Mouse (Mus musculus): ENCODE results near the gene Lbhd1. TPM values are rescaled to one million over a fixed set of nuclear protein-coding genes. Genes with fewer than 3 reads are reported as not detected.

The Lbhd1 gene
- total and polyA plus RNA-seq, 2 experiments from 2014 or later: 0.65 to 30.3 TPM

DNA sequence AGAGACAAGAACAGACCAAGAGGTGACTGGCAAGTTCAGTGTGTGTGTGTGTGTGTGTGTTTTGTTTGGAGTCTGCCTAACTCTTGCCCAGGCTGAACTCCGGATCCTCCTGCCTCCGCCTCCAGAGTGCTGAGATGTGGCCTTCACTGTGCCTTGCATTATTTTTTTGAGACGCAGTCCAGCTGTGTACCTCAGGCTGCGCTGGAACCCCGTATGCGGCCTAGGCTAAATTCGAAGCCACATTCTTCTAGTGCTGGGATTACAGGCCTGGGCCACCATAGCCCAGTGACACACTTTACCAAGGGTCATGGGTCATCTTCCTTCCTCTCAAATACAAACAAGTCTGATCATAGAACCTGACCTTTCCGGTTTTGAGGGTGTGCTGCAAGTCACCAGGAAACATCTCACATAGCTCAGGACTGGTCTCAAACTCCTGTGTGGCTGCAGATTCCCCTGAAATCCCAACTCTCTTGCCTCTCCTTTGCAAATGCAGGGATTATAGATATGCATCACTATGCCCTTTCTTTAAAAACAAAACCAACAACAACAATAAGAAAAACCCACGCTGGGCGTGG, 11.2 kb upstream of the Lbhd1 start:
- peak overlapping the region; percentile 71 for H3K4me3 ChIP-seq (ENCODE audit: low read depth, low read length)
- H3K36me3 ChIP-seq (replicated peaks; ENCODE audit: control insufficient read depth, insufficient read depth, low read length): peaks cover 38% of the 10 kb centered on the region
- no peaks in the 10 kb centered on the region; the same call in 1 of the 2 replicates for H3K4me1 ChIP-seq (ENCODE audit: control insufficient read depth, insufficient read depth)
- H3K9ac ChIP-seq (replicated peaks; ENCODE audit: low read depth, low read length): peak overlapping the region; percentile 92
- no peak for DNase-seq (ENCODE audit: low spot score)
- ATAC-seq (ENCODE audit: insufficient read depth, low read depth): no peak
- no peaks in the 10 kb centered on the region for H3K27me3 ChIP-seq (ENCODE audit: control insufficient read depth, insufficient read depth, low read length)
- no peaks in the 10 kb centered on the region for H3K9me3 ChIP-seq (replicated peaks; ENCODE audit: control insufficient read depth, low read length)
- peak overlapping the region; percentile 79 for H3K4me2 ChIP-seq (ENCODE audit: low read depth, low read length)
- H3K27ac ChIP-seq (ENCODE audit: low read depth): peak overlapping the region; percentile 82
- 64% methylated on average over 10 of the region's 10 CpGs for WGBS
- TF ChIP-seq CTCF (IDR thresholded peaks at IDR 0.05; ENCODE audit: low read depth) (no peak), EP300 (IDR thresholded peaks at IDR 0.05; ENCODE audit: low read depth) (no peak)

DNA sequence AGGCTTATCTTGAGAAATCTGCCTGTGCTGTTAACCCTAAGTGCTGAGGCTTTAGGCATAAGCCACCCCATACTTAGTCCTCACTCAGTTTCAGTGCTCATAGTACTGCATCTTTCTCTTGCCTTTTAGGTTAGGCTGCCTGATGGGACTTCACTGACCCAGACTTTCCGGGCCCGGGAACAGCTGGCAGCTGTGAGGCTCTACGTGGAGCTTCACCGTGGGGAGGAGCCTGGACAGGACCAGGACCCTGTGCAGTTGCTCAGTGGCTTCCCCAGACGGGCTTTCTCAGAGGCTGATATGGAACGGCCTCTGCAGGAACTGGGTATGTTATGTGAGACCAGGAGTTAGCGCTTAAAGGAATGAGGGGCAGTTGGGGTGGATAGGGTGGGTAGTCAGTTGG, 8.5 kb upstream of the Lbhd1 start:
- DNase-seq (ENCODE audit: low spot score) (no peak), ATAC-seq (ENCODE audit: insufficient read depth, low read depth) (no peak)
- 87% methylated on average over 7 of the region's 7 CpGs for WGBS
- Histone ChIP-seq H3K4me2 (ENCODE audit: low read depth, low read length) (no peak overlapping the region), H3K27me3 (ENCODE audit: control insufficient read depth, insufficient read depth, low read length) (no peaks in the 10 kb centered on the region), H3K36me3 (replicated peaks; ENCODE audit: control insufficient read depth, insufficient read depth, low read length) (peaks cover 43% of the 10 kb centered on the region), H3K9me3 (replicated peaks; ENCODE audit: control insufficient read depth, low read length) (no peaks in the 10 kb centered on the region), H3K4me1 (ENCODE audit: control insufficient read depth, insufficient read depth) (peaks cover 3% of the 10 kb centered on the region), H3K27ac (ENCODE audit: low read depth) (no peak overlapping the region), H3K4me3 (ENCODE audit: low read depth, low read length) (no peak overlapping the region), H3K9ac (replicated peaks; ENCODE audit: low read depth, low read length) (no peak overlapping the region)
- TF ChIP-seq CTCF (IDR thresholded peaks at IDR 0.05; ENCODE audit: low read depth) (no peak), EP300 (IDR thresholded peaks at IDR 0.05; ENCODE audit: low read depth) (no peak)

DNA sequence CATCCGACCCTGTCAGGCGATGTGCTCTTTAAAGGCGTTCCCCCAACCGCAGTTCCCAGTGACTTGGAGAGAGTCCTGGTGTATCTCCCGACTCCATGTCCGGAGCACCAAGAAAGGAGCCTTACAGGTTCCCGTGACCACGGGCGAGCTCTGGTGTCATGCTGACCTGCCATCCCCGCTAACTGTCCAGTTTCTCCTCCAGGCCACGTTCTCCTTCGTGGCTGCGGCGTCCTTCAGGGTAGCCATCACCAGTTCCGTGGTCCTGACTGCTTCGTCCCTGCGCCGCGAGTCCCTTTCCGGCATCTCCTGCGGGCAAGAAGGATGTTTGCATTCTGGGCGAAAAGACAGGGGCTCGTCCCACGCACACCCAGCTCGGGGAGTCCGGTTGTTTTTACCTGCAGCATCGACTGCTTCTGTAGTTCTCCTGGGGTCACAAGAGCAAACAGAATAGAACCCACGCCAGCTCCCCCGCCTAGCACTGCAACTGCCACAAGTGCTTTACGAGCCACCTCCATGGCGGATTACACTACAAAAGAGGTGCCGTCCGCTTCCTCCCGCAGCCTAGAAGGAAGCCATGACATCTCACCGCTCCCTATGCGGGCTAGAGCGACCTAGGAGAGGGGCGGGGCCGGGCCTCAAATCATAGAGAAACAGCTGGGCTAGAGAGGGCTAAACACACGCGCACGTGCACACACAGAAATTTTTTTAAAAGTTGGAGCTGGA, 3.1 kb upstream of the Lbhd1 start, which contains the start of gene Uqcc3:
Gene Uqcc3, minus strand, starts transcription at position 613 of the 723 bp plus-strand sequence.
- ATAC-seq (ENCODE audit: insufficient read depth, low read depth) (peak; percentile 98), DNase-seq (ENCODE audit: low spot score) (peak; percentile 90)
- H3K4me2 ChIP-seq (ENCODE audit: low read depth, low read length): peak within 1 kb of the TSS; percentile 93
- no peak for TF ChIP-seq EP300 (IDR thresholded peaks at IDR 0.05; ENCODE audit: low read depth)
- no peak for TF ChIP-seq CTCF (IDR thresholded peaks at IDR 0.05; ENCODE audit: low read depth)
- no peaks in the 10 kb centered on the region for H3K27me3 ChIP-seq (ENCODE audit: control insufficient read depth, insufficient read depth, low read length)
- H3K27ac ChIP-seq (ENCODE audit: low read depth): peak within 1 kb of the TSS; percentile 79
- peak within 1 kb of the TSS; percentile 75 for H3K9ac ChIP-seq (replicated peaks; ENCODE audit: low read depth, low read length)
- peak within 1 kb of the TSS; percentile 72 for H3K4me3 ChIP-seq (ENCODE audit: low read depth, low read length)
- peaks cover 3% of the 10 kb centered on the region for H3K4me1 ChIP-seq (ENCODE audit: control insufficient read depth, insufficient read depth)
- no peaks in the 10 kb centered on the region for H3K9me3 ChIP-seq (replicated peaks; ENCODE audit: control insufficient read depth, low read length)
- WGBS: under 1% methylated on average over 42 of the region's 42 CpGs
- peaks cover 21% of the 10 kb centered on the region for H3K36me3 ChIP-seq (replicated peaks; ENCODE audit: control insufficient read depth, insufficient read depth, low read length)

DNA sequence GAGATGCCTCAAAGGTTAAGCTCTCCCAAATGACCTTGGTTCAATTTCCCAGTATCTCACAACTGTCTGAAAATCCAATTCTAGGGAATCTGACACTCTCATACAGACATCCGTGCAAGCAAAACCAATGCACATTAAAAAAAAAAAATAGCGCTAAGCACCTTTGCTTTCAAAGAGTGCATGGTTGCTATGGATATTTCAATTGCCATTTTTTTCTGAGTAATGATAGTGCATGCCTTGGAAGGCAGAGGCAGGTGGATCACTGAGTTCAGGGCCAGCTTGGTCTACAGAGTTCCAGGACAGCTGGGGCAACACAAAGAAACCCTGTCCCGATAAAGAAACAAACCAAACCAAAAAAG, 2.5 kb upstream of the Lbhd1 start:
- DNase-seq (ENCODE audit: low spot score) (no peak), ATAC-seq (ENCODE audit: insufficient read depth, low read depth) (no peak)
- Histone ChIP-seq H3K4me3 (ENCODE audit: low read depth, low read length) (peak overlapping the region; percentile 72), H3K9me3 (replicated peaks; ENCODE audit: control insufficient read depth, low read length) (no peaks in the 10 kb centered on the region), H3K4me2 (ENCODE audit: low read depth, low read length) (peak overlapping the region; percentile 93), H3K27ac (ENCODE audit: low read depth) (peak overlapping the region; percentile 20; the same call in 1 of the 2 replicates), H3K36me3 (replicated peaks; ENCODE audit: control insufficient read depth, insufficient read depth, low read length) (peaks cover 16% of the 10 kb centered on the region), H3K4me1 (ENCODE audit: control insufficient read depth, insufficient read depth) (peaks cover 3% of the 10 kb centered on the region), H3K27me3 (ENCODE audit: control insufficient read depth, insufficient read depth, low read length) (no peaks in the 10 kb centered on the region), H3K9ac (replicated peaks; ENCODE audit: low read depth, low read length) (no peak overlapping the region)
- TF ChIP-seq EP300 (IDR thresholded peaks at IDR 0.05; ENCODE audit: low read depth) (no peak), CTCF (IDR thresholded peaks at IDR 0.05; ENCODE audit: low read depth) (no peak)
- WGBS: 15% methylated on average over 3 of the region's 3 CpGs

DNA sequence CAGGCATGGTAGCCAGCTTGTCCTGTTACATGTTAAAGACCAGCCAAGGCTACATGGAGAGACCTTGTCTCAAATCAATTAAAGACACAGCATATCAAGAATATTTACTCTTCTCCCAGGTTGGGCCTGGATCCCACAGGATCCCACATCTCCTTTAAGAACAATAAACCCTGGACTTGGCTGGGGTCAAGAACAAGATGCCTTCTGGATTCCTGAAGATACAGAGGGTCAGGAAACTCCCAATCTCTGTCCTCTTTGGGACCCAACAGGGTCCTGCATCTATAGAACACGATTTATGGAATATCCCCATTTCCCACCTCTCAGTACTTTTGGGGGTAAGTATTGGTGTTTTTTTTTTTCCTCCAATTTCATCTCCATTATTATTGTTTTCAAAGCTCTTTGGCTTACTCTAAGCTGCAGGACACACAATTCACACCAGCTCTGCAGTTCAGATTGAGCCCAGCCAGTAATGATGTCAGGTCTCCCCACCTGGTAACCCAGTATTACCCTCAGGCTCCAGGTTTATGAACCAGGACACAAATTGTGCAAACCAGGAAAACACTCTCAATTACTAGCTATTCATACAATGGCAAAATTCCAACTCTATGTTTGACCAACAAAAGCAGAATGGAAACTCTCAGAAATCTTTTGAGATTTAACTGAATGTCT, 3.5 kb downstream of the Lbhd1 start:
- no peak for TF ChIP-seq EP300 (IDR thresholded peaks at IDR 0.05; ENCODE audit: low read depth)
- no peak for TF ChIP-seq CTCF (IDR thresholded peaks at IDR 0.05; ENCODE audit: low read depth)
- ATAC-seq (ENCODE audit: insufficient read depth, low read depth): no peak
- Histone ChIP-seq H3K4me3 (ENCODE audit: low read depth, low read length) (no peak overlapping the region), H3K4me1 (ENCODE audit: control insufficient read depth, insufficient read depth) (peaks cover 5% of the 10 kb centered on the region; the same call in 1 of the 2 replicates), H3K27me3 (ENCODE audit: control insufficient read depth, insufficient read depth, low read length) (no peaks in the 10 kb centered on the region), H3K4me2 (ENCODE audit: low read depth, low read length) (no peak overlapping the region), H3K9ac (replicated peaks; ENCODE audit: low read depth, low read length) (no peak overlapping the region), H3K36me3 (replicated peaks; ENCODE audit: control insufficient read depth, insufficient read depth, low read length) (no peaks in the 10 kb centered on the region; the same call in 1 of the 2 replicates), H3K9me3 (replicated peaks; ENCODE audit: control insufficient read depth, low read length) (no peaks in the 10 kb centered on the region), H3K27ac (ENCODE audit: low read depth) (no peak overlapping the region)
- no peak for DNase-seq (ENCODE audit: low spot score)
- WGBS: 70% methylated on average over 1 of the region's 1 CpGs
